Mouse (Mus musculus) gastrocnemius, postnatal 10 days (tissue): Measurements from ENCODE around the gene Patl1. TPM values are rescaled to one million over a fixed set of nuclear protein-coding genes. Genes with fewer than 3 reads are reported as not detected.
"Not testable (repeated sequence)": the region's sequence is repeated elsewhere in the genome, so short reads cannot be mapped to it uniquely, and the experiment has no call there.

Source experiments
- DNase-seq: peaks from one replicate; pipeline ENCODE4 v3.0.0; 2021; ENCODE audit warnings: mixed read lengths
- microRNA-seq, 2 experiments: library from miRNA; unstranded; fragments of <30 nt; microRNA quantifications; one replicate each; pipeline ENCODE4 v1.2.0; 2021
- total RNA-seq, 2 experiments: library from RNA; stranded (reverse); gene quantifications; 2 replicates each; pipeline ENCODE4 v1.2.3; 2021

Gene Patl1
- total RNA-seq, 2 experiments from 2014 or later, result 25.1 to 28.3 TPM

DNA sequence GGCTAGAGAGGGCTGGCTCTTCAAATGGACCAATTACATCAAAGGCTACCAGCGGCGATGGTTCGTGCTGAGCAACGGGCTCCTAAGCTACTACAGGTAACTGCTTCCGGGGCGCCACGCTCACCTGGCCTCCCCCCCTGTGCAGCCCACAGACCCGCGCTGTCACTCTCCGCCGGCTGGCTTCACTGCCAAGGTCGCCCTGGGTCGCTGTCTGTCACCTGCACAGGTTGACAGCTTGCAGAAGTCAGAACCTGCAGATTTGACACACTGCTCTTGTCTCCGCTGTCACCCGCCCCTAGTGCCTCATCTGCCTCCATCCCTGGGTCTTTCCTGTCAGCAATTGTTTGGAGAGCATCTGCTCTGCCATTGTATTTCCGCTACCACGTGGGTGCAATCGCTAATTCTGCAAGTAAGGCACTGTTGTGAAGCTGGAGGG is 54.0 kb downstream of the Patl1 start:
- DNase-seq, result peak; percentile 37

DNA sequence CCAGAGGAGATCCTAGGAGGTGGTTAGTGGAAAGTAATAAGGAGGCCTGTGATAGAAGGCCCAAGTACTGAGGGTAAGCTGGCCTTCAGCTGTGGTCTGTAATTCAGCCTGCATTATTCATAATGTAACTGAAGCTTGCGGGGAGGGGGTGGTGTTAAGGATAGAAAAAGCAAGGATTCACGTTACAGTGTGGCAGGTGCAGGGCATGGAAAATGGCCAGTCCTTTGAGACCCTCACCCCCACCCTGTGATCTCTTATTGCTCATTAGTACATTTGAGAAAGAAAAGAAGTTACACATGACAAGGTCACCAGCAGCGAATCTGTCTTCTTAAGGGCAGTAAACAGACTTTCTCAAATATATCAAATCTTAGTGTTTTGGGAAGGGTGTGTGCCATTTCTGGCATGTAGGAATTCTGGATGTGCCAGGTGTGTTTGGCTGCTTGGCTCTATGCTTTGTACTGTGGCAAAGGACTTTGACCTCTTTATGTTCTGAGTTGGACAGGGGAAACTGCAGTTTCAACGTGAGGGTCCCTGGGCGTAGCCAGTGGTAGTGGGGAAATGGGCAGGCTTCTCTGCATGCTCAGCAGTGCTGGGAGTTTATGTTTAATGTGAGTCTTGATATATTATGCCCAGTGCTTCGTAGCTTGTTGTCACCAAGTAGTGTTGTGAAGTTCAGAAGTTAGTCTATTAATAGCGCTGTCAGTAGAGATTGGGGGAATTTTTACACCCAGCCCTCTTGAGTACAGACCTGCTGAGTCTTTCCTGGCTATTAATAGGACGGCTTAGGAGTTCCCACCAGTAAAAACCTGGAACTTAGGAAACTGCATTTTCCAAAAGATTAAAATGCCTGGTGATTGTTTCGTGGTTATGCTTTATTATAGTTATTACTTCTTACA is 57.2 kb downstream of the Patl1 start:
- no peak for DNase-seq

DNA sequence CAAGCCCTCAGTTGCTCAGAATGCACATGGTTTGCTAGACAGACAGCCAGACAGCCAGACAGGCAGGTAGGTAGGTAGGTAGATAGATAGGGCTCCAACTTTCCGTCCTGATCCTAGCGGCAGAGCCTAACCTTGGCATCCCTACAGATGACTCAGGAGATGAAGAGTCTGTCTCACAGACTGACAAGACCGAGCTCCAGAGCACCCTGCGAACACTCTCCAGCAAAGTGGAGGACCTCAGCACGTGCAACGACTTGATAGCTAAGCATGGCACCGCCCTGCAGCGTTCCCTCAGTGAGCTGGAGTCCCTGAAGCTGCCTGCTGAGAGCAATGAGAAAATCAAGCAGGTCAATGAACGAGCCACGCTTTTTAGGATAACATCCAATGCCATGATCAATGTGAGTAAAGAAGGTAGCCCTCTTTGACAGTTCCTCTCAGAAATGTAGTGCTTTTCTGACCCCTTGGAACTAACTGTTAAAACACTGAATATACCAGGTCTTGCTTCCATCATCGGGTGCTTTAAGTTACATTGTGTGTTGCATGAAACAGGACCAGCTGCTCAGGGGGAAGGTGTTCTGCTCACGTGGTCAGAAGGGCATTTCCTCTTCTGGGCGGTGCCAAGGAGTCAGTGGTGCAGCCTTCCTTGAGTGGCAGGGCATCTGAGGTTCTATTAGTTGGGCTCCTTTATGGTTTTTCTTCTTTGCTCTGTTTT is 61.5 kb downstream of the Patl1 start:
- no peak for DNase-seq

DNA sequence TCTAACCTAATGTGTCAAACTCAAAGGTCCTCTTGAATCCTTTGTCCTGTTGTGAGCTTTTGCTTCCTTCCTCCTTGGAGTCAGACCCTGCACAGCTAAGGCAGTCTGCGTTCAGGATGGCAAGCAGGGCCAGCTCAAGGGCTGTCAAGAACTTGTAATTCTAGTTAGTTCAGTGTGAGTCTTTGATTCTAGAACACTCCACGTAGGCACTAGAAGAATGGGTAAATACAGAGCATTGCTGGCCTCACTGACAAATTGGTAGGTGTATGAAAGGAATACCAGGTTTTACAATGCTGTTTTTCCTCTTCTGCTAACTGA is 62.0 kb downstream of the Patl1 start:
- DNase-seq, result no peak

DNA sequence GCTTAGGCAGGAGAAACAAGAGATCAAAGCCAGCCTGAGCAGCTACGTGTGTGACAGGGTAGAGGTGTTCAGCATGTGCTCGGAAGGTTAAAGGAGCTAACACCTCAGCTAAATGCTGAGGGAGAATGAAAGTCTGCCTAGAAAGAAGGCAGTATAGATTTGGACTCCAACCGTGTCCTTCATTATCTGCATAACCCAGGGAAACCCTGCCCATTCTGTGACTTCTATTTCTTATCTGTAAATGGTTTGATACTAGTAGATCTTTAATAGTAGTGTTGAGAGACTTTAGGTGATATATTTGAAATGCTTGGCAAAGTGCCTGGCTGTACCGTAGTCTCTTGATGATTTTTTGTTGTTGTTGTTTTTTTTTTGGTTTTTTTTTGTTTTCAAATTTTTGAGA is 63.5 kb downstream of the Patl1 start:
- no peak for DNase-seq

DNA sequence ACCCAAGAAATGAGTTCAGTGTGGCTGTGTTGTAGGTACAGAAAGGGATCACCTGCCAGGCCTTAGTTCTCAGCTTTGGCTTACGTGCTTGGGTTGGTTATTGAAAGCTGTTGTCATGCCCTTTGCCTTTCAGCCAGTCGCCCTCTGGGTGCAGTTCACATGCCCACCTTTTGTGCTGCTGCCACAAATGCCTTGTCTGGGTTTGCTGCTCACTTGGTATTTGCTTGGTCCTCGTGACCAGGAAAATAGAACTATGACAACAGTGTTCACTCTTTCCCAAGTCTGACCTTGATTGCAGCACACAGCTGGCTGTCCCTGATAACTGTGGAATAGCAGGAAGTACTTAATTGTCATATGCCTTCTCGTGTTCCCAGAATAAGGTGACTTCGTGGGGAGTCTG is 65.2 kb downstream of the Patl1 start:
- DNase-seq, result no peak

DNA sequence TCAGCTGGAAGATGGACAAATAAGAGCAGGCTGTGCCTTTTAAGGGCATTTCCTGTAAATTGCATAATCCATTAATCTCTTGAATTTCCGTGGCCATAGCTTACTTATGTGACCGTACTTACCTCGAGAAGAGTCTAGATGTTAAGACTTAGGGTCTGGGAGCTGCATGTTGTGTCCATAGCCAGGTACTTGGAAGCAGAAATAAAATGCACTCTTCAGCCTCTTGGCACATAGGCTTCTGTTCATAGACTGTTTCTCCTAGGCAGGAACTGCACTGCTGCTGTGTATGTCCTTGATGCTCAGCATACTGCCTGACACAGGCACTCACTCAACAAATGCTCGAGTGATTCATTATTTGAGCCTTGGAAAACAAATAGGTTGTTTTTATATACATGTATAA is 68.3 kb downstream of the Patl1 start:
- DNase-seq, result no peak

DNA sequence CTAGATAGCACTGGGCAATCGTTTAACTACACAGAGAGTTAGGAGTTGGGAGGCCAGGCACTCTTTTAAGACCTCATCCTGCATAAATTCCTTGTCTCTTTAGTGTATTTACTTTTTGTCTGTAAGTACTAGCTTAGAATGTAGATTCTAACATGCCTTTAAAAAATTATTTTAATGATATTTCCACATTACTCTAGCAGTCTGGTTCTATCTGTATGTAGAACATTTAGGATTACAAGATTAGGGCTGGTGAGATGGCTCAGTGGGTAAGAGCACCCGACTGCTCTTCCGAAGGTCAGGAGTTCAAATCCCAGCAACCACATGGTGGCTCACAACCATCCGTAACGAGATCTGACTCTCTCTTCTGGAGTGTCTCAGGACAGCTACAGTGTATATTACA is 72.4 kb downstream of the Patl1 start:
- not testable (repeated sequence) for DNase-seq

DNA sequence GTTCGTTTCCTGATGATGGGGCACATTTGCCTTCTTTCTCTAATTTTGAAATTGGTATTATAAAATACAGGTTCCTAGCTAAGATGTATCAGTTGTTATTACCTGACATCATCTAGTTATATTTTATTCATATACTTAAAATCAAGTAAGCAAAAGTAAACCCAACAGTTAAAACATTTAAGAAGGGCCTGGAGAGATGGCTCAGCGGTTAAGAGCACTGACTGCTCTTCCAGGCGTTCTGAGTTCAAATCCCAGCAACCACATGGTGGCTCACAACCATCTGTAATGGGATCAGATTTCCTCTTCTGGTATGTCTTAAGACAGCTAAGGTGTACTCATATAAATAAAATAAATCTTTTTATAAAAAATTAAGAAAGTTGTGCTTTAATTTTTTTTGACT is 75.6 kb downstream of the Patl1 start:
- no peak for DNase-seq

DNA sequence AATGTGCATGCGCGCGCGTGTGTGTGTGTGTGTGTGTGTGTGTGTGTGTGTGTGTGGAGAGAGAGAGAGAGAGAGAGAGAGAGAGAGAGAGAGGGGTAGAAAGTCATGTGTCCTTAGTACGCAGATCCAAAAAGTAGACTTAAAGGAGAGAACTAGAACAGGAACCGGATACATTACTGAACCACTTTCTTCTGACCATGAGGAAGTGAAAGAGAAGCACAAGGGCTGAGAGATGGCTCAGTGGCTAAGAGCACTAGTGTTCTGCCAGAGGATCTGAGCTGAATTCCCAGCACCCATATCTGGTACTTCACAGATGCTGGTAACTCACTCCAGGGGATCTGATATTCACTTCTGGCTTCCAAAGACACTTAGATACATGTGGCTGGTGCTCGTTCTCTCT is 77.1 kb downstream of the Patl1 start:
- DNase-seq, result no peak

DNA sequence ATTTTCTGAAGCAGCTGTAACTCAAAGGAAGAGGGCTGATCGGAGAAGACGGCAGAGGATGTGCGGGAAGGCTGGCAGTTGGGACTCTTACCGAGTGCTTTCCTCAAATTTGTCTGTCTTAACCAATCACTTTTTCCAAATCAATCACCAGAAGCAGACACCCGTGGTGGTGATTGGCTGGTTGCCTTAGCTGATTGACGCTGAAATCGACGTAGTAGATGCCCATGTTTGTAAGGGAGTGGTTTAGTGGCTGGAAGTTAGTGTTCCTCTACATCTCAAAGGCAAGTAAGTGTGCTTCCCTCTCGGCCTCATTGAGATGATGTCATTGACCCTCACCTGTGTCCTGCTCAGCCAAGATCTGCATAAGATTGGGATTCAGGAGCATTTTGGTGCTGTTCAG is 79.8 kb downstream of the Patl1 start:
- no peak for DNase-seq

DNA sequence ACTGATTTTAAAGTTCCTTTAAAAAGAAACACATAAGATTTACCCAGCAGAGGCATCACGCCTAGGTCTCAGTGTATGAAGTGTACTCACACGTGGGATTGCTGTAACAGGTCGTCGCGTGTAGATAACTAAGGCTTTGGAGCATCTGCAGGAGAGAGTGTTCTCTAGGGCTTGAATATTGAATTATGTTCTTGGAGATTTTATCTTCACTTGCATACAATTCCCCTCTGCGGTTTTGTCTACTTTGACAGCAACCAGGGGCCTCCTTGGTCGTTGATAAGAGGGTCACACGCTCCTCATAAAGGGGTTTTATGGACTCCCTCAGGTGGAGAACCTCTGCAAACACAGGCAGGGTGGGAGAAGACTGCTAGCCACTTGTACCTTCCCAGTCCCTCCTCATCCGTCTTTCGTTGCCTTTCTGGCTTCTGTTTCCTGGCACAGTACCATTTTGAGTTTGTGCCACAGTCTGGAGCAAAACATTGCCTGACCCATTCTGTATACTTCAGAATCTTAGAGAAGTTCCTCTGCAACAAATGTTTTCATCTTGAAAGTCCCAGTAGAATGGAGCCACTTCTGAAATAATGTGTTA is 80.3 kb downstream of the Patl1 start:
- DNase-seq, result no peak

Small RNA genes within 50 kb of the gene (microRNA-seq; reads per million reads assigned to microRNA genes)
- gene Mir6994, result 2.0 to 2.9 reads per million in 2 experiments

Other genes starting within 250 kb of the Patl1 start
- not detected for gene Oosp1, start 221.2 kb upstream of the Patl1 start, total RNA-seq
- gene Oosp3, start 215.3 kb upstream of the Patl1 start, total RNA-seq, result not detected
- gene Gif, start 164.8 kb upstream of the Patl1 start, total RNA-seq, result not detected
- 10 to 100 TPM; 37.4 to 46.0 TPM for gene Mrpl16, start 142.0 kb upstream of the Patl1 start, total RNA-seq
- 1 to 10 TPM; 2.0 to 2.4 TPM for gene Stx3, start 93.0 kb upstream of the Patl1 start, total RNA-seq
- not detected for gene Olfr1417, start 73.2 kb upstream of the Patl1 start, total RNA-seq
- not detected for gene Olfr1418, start 51.3 kb upstream of the Patl1 start, total RNA-seq
- not detected for gene Olfr1419, start 37.3 kb upstream of the Patl1 start, total RNA-seq
- not detected for gene Olfr1420, start 25.8 kb upstream of the Patl1 start, total RNA-seq
- 10 to 100 TPM; 77.5 to 77.9 TPM for gene Osbp, start 53.5 kb downstream of the Patl1 start, total RNA-seq
- gene Olfr1423, start 128.9 kb downstream of the Patl1 start, total RNA-seq, result not detected
- gene Olfr1424, start 150.3 kb downstream of the Patl1 start, total RNA-seq, result not detected
- gene Olfr1425, start 165.3 kb downstream of the Patl1 start, total RNA-seq, result not detected
- not detected for gene Olfr1426, start 179.6 kb downstream of the Patl1 start, total RNA-seq
- gene Olfr1427, start 190.9 kb downstream of the Patl1 start, total RNA-seq, result not detected
- gene Olfr1428, start 203.5 kb downstream of the Patl1 start, total RNA-seq, result not detected
- gene Olfr76, start 210.8 kb downstream of the Patl1 start, total RNA-seq, result not detected